Mouse (Mus musculus): ENCODE data around the gene Hoxa10.
A peak's percentile ranks its signal among the peaks of the same experiment; 100 is the strongest.

The Hoxa10 gene

GRCm38 (mm10) chr6:52230516-52231165, 10.0 kb downstream of the Hoxa10 start, which contains the start of gene Hoxa9:
TSS of gene Hoxa9 (minus strand) at chr6:52231089.
- no peak for DNase-seq (ENCODE audit: extremely low spot score)

GRCm38 (mm10) chr6:52229558-52230416, 10.9 kb downstream of the Hoxa10 start:
- DNase-seq (ENCODE audit: extremely low spot score), result no peak

GRCm38 (mm10) chr6:52228475-52229465, 11.9 kb downstream of the Hoxa10 start:
- DNase-seq (ENCODE audit: extremely low spot score), result no peak

GRCm38 (mm10) chr6:52227470-52228222, 13.0 kb downstream of the Hoxa10 start:
- no peak for DNase-seq (ENCODE audit: extremely low spot score)

GRCm38 (mm10) chr6:52226569-52227257, 13.9 kb downstream of the Hoxa10 start:
- no peak for DNase-seq (ENCODE audit: extremely low spot score)

GRCm38 (mm10) chr6:52225612-52226568, 14.8 kb downstream of the Hoxa10 start:
- DNase-seq (ENCODE audit: extremely low spot score), result no peak

- no peak for DNase-seq (ENCODE audit: extremely low spot score)
These were observed 15.6 kb downstream of the Hoxa10 start for GRCm38 (mm10) chr6:52224895-52225611.

- no peak for DNase-seq (ENCODE audit: extremely low spot score)
These were observed 16.5 kb downstream of the Hoxa10 start for GRCm38 (mm10) chr6:52223939-52224760.

GRCm38 (mm10) chr6:52222729-52223128, 17.9 kb downstream of the Hoxa10 start:
- no peak for DNase-seq (ENCODE audit: extremely low spot score)

- DNase-seq (ENCODE audit: extremely low spot score), result no peak
These were observed 18.5 kb downstream of the Hoxa10 start for GRCm38 (mm10) chr6:52221993-52222685.

- DNase-seq (ENCODE audit: extremely low spot score), result peak; percentile 92
These were observed 19.2 kb downstream of the Hoxa10 start, which contains the start of gene Hoxa7 for GRCm38 (mm10) chr6:52221337-52221992. TSS of gene Hoxa7 (minus strand) at chr6:52221854.

- DNase-seq (ENCODE audit: extremely low spot score), result no peak
These were observed 19.8 kb downstream of the Hoxa10 start for GRCm38 (mm10) chr6:52220865-52221310.

- DNase-seq (ENCODE audit: extremely low spot score), result no peak
These were observed 20.4 kb downstream of the Hoxa10 start for GRCm38 (mm10) chr6:52220003-52220864.

- DNase-seq (ENCODE audit: extremely low spot score), result no peak
These were observed 21.3 kb downstream of the Hoxa10 start for GRCm38 (mm10) chr6:52219234-52219942.
